Mouse (Mus musculus) MEL (cell line): Measurements from ENCODE around the gene Tgm2. TPM values are rescaled to one million over a fixed set of nuclear protein-coding genes. Genes with fewer than 3 reads are reported as not detected.

Source experiments
- DNase-seq: peaks from one replicate; pipeline ENCODE4 v3.0.0; 2011; ENCODE audit warnings: low read depth, low spot score
- H3K27ac ChIP-seq: 2 replicates; pipeline ENCODE4 v1.5.1; 2012; ENCODE audit warnings: low read depth, mild to moderate bottlenecking, control low read depth, low read length, moderate library complexity; ENCODE audit not compliant: control insufficient read depth
- H3K27me3 ChIP-seq, 2 experiments: fragments of 150-350 bp in 1 of 2; sonication (generic) in 1 of 2; 2 replicates each; pipeline ENCODE4 v1.6.1; 2012; ENCODE audit warnings: low read length in 2 of 2, mild to moderate bottlenecking in 2 of 2, improper control_type of control experiment in 1 of 2, moderate library complexity in 1 of 2; ENCODE audit not compliant: insufficient read depth in 2 of 2, control insufficient read depth in 1 of 2
- H3K36me3 ChIP-seq, 2 experiments: 2 replicates each; pipeline ENCODE4 v1.6.1; 2012 to 2014; ENCODE audit warnings: low read length in 2 of 2, improper control_type of control experiment in 1 of 2, inconsistent platforms in 1 of 2, mild to moderate bottlenecking in 1 of 2; ENCODE audit not compliant: insufficient read depth in 2 of 2, control insufficient read depth in 1 of 2
- H3K4me1 ChIP-seq, 2 experiments: fragments of 150-350 bp in 1 of 2; sonication (generic) in 1 of 2; 2 replicates each; pipeline ENCODE4 v1.6.1; 2012; ENCODE audit warnings: low read length in 2 of 2, improper control_type of control experiment in 1 of 2, mild to moderate bottlenecking in 1 of 2; ENCODE audit not compliant: insufficient read depth in 2 of 2, control insufficient read depth in 1 of 2
- H3K4me3 ChIP-seq, 2 experiments: fragments of 150-350 bp in 1 of 2; sonication (generic) in 1 of 2; 2 replicates each; pipeline ENCODE4 v1.5.1; 2012; ENCODE audit warnings: low read depth in 2 of 2, low read length in 2 of 2, mild to moderate bottlenecking in 2 of 2, moderate library complexity in 2 of 2, control low read depth in 1 of 2, improper control_type of control experiment in 1 of 2; ENCODE audit not compliant: control insufficient read depth in 1 of 2, insufficient read depth in 1 of 2
- H3K79me2 ChIP-seq: 2 replicates; pipeline ENCODE4 v1.6.1; 2012; ENCODE audit warnings: mild to moderate bottlenecking, low read length, moderate library complexity; ENCODE audit not compliant: control insufficient read depth, poor library complexity, insufficient read depth
- H3K9ac ChIP-seq: 2 replicates; pipeline ENCODE4 v1.6.1; 2012; ENCODE audit warnings: low read depth, mild to moderate bottlenecking, control low read depth, low read length, moderate library complexity; ENCODE audit not compliant: control insufficient read depth, poor library complexity, severe bottlenecking
- H3K9me3 ChIP-seq: fragments of 150-350 bp; sonication (generic); replicated peaks from 2 replicates; pipeline ENCODE4 v1.6.1; 2012; ENCODE audit warnings: mild to moderate bottlenecking, low read length, improper control_type of control experiment, moderate library complexity; ENCODE audit not compliant: insufficient read depth
- BHLHE40 ChIP-seq: IDR thresholded peaks from 2 replicates; pipeline ENCODE4 v1.6.1; 2012; ENCODE audit warnings: low read depth, mild to moderate bottlenecking, inconsistent platforms, low read length, improper control_type of control experiment, borderline replicate concordance
- CTCF ChIP-seq, 3 experiments: IDR thresholded peaks in 2 of 3; conservative IDR thresholded peaks in 1 of 3; 2 replicates each; pipeline ENCODE4 v1.5.1; 2011 to 2012; ENCODE audit warnings: low read length in 3 of 3, low read depth in 2 of 3, mild to moderate bottlenecking in 2 of 3, improper control_type of control experiment in 1 of 3, inconsistent platforms in 1 of 3, mixed read lengths in 1 of 3, moderate library complexity in 1 of 3; ENCODE audit not compliant: control insufficient read depth in 1 of 3, insufficient read depth in 1 of 3, poor library complexity in 1 of 3, severe bottlenecking in 1 of 3
- E2F4 ChIP-seq: IDR thresholded peaks from 2 replicates; pipeline ENCODE4 v1.6.1; 2011; ENCODE audit warnings: low read depth, low read length, improper control_type of control experiment, borderline replicate concordance
- ELF1 ChIP-seq: IDR thresholded peaks from 2 replicates; pipeline ENCODE4 v1.6.1; 2014; ENCODE audit warnings: low read depth, mild to moderate bottlenecking, inconsistent platforms, low read length, improper control_type of control experiment, moderate library complexity
- GATA1 ChIP-seq: IDR thresholded peaks from 2 replicates; pipeline ENCODE4 v1.6.1; 2011; ENCODE audit warnings: low read depth, low read length, improper control_type of control experiment
- HCFC1 ChIP-seq: IDR thresholded peaks from 2 replicates; pipeline ENCODE4 v1.6.1; 2012; ENCODE audit warnings: low read depth, mild to moderate bottlenecking, inconsistent platforms, low read length, improper control_type of control experiment, moderate library complexity
- JUND ChIP-seq: IDR thresholded peaks from 2 replicates; pipeline ENCODE4 v1.6.1; 2011; ENCODE audit warnings: low read depth, mild to moderate bottlenecking, improper control_type of control experiment, low read length
- KAT2A ChIP-seq: conservative IDR thresholded peaks from 2 replicates; pipeline ENCODE4 v1.6.1; 2012; ENCODE audit warnings: low read depth, low read length, improper control_type of control experiment, inconsistent platforms
- MAFK ChIP-seq: IDR thresholded peaks from 2 replicates; pipeline ENCODE4 v1.6.1; 2011; ENCODE audit warnings: low read depth, mild to moderate bottlenecking, low read length, improper control_type of control experiment, borderline replicate concordance
- MAX ChIP-seq: IDR thresholded peaks from 2 replicates; pipeline ENCODE4 v1.6.1; 2011; ENCODE audit warnings: low read length, improper control_type of control experiment
- MYC ChIP-seq: IDR thresholded peaks from 2 replicates; pipeline ENCODE4 v1.6.1; 2011; ENCODE audit warnings: low read depth, mild to moderate bottlenecking, low read length, improper control_type of control experiment, moderate library complexity
- NELFE ChIP-seq: IDR thresholded peaks from 2 replicates; pipeline ENCODE4 v1.6.1; 2011; ENCODE audit warnings: low read depth, low read length, improper control_type of control experiment
- POLR2A ChIP-seq, 2 experiments: IDR thresholded peaks; 2 replicates each; pipeline ENCODE4 v1.6.1; 2011 to 2012; ENCODE audit warnings: low read length in 2 of 2, mild to moderate bottlenecking in 2 of 2, control low read depth in 1 of 2, improper control_type of control experiment in 1 of 2, low read depth in 1 of 2, moderate library complexity in 1 of 2; ENCODE audit not compliant: control insufficient read depth in 1 of 2, insufficient read depth in 1 of 2, poor library complexity in 1 of 2
- RCOR1 ChIP-seq: IDR thresholded peaks from 2 replicates; pipeline ENCODE4 v1.6.1; 2012; ENCODE audit warnings: low read depth, mild to moderate bottlenecking, inconsistent platforms, low read length, improper control_type of control experiment
- SIN3A ChIP-seq: IDR thresholded peaks from 2 replicates; pipeline ENCODE4 v1.6.1; 2012; ENCODE audit warnings: low read length, improper control_type of control experiment, inconsistent platforms
- TBP ChIP-seq: IDR thresholded peaks from 2 replicates; pipeline ENCODE4 v1.8.0; 2011; ENCODE audit warnings: low read depth, low read length, improper control_type of control experiment
- USF1 ChIP-seq: IDR thresholded peaks from 2 replicates; pipeline ENCODE4 v1.6.1; 2014; ENCODE audit warnings: low read depth, mild to moderate bottlenecking, inconsistent platforms, low read length, improper control_type of control experiment, moderate library complexity
- ZNF384 ChIP-seq: IDR thresholded peaks from 2 replicates; pipeline ENCODE4 v1.6.1; 2012; ENCODE audit warnings: low read depth, mild to moderate bottlenecking, inconsistent platforms, low read length, improper control_type of control experiment
- polyA plus RNA-seq, 2 experiments: library from polyadenylated mRNA; stranded (reverse) in 1 of 2; unstranded in 1 of 2; fragments of >175 nt in 1 of 2; fragments of >200 nt in 1 of 2; gene quantifications; 2 replicates each; pipeline versions ENCODE4 v1.2.1 to v1.2.4; 2012; ENCODE audit warnings: low replicate concordance in 2 of 2, low read depth in 1 of 2; ENCODE audit not compliant: insufficient read length in 2 of 2, insufficient read depth in 1 of 2, missing spikeins in 1 of 2
- total RNA-seq: library from RNA; depleted of rRNA; stranded (reverse); fragments of 300-350 nt; gene quantifications from 2 replicates; pipeline ENCODE4 v1.2.3, GENCODE M21; 2012

The Tgm2 gene
- total and polyA plus RNA-seq, 3 experiments: 7.7 to 11.0 TPM; not detected in 1

GRCm38 (mm10) chr2:158154641-158155040, 8.4 kb upstream of the Tgm2 start:
- Histone ChIP-seq H3K79me2 (no peaks in the 10 kb centered on the region), H3K9me3 (no peaks in the 10 kb centered on the region), H3K4me3 (no peak overlapping the region), H3K27me3 (no peaks in the 10 kb centered on the region), H3K27ac (no peak overlapping the region), H3K36me3 (peaks cover 0 to 4% of the 10 kb centered on the region in 2 experiments; a peak in 2 of 4 replicates), H3K4me1 (peaks cover 4 to 14% of the 10 kb centered on the region in 2 experiments), H3K9ac (no peak overlapping the region)
- DNase-seq: no peak
- no peak for TF ChIP-seq SIN3A
- no peak for TF ChIP-seq NELFE
- no peak for TF ChIP-seq GATA1
- no peak for TF ChIP-seq MYC
- no peak for TF ChIP-seq MAFK
- no peak for TF ChIP-seq KAT2A
- no peak for TF ChIP-seq HCFC1
- no peak for TF ChIP-seq JUND
- TF ChIP-seq MAX: no peak
- TF ChIP-seq TBP: no peak
- no peak for TF ChIP-seq RCOR1

- TF ChIP-seq E2F4 (0 out of 2 replicates have a peak, but pooled peaks have one; percentile 35), BHLHE40 (no peak), RCOR1 (no peak), CTCF (IDR thresholded peaks at IDR 0.05 in 2 of 3, conservative IDR thresholded peaks at IDR 0.05 in 1 of 3; ENCODE audit: control insufficient read depth in 1 of 3, insufficient read depth in 1 of 3, low read depth in 2 of 3, low read length in 3 of 3, poor library complexity in 1 of 3, severe bottlenecking in 1 of 3) (no peak), POLR2A (IDR thresholded peaks at IDR 0.05; ENCODE audit: control insufficient read depth in 1 of 2, insufficient read depth in 1 of 2, low read depth in 1 of 2, low read length in 2 of 2, poor library complexity in 1 of 2) (no peak), JUND (no peak), ZNF384 (peak; percentile 88), USF1 (no peak), ELF1 (peak; percentile 47; the same call in 1 of the 2 replicates)
- Histone ChIP-seq H3K4me1 (peaks cover 4 to 10% of the 10 kb centered on the region in 2 experiments), H3K27ac (0 out of 2 replicates have a peak overlapping the region, but pooled peaks have one; percentile 31)
These were observed 7.6 kb upstream of the Tgm2 start for GRCm38 (mm10) chr2:158153728-158154343.

More at GRCm38 (mm10) chr2:158153728-158154343, 7.6 kb upstream of the Tgm2 start:
- no peaks in the 10 kb centered on the region for H3K9me3 ChIP-seq
- peak; percentile 76 for DNase-seq
- no peaks in the 10 kb centered on the region for H3K79me2 ChIP-seq
- H3K9ac ChIP-seq: peak overlapping the region; percentile 61
- peaks cover 0 to 4% of the 10 kb centered on the region in 2 experiments; a peak in 2 of 4 replicates for H3K36me3 ChIP-seq
- no peaks in the 10 kb centered on the region for H3K27me3 ChIP-seq
- H3K4me3 ChIP-seq: peak overlapping the region; percentile 61 to 63
